Mouse (Mus musculus) sigmoid colon, adult 10 weeks (tissue): ENCODE results near the gene Cog3. TPM values are rescaled to one million over a fixed set of nuclear protein-coding genes. Genes with fewer than 3 reads are reported as not detected.

ENCODE experiments used
- polyA plus RNA-seq: library from polyadenylated mRNA; stranded (reverse); fragments of 350-450 nt; fragmentation: Illumina TruSeq; extraction: RNeasy Lipid Tissue Mini Kit (QIAGEN cat#74804); gene quantifications from one replicate; pipeline ENCODE4 v1.2.3, GENCODE M21; 2014; ENCODE audit warnings: low read depth, low replicate concordance

The Cog3 gene
- 62.7 TPM for polyA plus RNA-seq

DNA sequence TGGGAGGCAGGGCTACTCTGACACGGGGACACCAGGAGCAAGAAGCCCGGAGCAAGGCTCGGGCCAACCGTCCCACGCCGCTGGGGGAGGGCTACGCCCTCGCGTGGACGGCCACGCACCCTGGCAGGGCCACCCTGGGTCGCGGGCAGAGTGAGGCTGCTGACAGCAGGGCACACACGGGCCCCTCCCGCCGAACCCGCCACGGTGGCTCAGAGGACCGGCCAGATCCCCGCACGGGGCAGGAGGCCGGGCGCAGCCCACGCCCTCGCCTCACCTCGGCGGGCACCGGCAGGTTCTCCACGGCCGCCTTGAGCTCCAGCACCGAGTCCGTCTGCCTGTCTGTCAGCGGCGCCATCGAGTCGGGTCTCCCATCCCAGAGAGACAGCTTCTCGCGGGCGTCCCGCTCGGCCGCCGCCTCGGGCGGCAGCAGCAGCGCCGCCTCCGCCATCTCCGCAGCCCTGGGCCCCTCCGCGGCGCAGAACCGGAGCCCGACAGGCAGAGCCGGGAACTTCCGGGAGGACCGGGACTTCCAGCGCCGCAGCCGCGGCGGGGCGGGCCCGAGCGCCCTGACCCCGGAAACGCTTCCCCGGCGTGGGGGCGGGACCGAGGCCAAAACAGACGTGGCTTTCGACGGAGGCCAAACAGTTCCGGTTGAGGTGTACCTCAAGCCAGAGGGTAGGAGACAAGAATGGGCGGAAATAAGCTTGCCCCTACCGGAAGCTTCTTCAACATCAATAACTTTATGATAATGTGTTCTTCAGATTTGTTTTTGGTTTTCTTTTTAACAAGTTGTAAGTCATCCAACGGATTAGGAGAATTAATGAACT, at the start of gene Cog3:
Gene Cog3 (minus strand): TSS at position 527 of the 827 bp plus-strand sequence.

DNA sequence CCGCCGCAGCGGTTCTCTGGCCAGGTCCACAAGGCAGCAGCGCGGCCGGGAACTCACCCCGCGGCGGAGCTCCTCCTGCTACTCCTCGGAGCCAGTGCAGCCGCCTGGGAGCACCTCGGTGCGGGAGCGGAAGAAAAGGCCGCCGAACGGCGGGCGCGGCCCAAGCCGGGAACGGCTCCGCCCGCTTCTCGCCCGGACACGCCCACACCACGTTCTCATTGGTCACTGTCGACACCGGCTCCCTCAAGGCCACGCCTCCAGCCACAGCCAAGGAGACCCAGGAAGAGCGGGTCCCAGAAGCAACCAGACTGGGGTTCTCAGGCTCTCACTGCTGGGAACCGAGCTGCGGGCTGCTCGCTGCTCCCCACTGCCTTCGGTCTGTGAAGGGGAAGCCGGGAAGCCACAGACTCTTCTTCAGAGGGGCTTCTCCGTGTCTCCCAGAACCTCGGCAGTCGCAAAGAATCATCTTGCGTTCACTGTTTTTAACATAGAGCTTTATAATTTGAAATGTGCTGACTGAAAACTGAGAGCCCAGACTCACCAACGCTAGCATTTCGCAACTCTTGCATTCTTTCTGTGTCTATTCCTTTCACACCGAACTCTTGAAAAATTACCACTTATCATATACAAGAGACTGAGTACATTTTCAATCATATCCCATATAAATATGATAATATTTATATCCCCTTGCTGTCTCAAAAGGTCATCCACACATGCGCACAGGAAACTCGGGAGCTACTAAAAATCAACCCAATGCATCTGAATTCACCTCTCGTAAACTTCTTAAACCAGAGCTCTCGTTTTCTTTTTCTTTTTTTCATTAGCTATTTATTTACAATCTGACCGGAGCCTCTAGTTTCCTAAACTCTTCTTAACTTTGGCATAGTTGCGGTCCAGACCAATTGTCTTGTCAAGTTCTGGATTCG, 32.8 kb upstream of the Cog3 start, which contains the start of gene Slc25a30:
Gene Slc25a30 (minus strand): TSS at position 170 of the 926 bp plus-strand sequence.

Other genes starting within 250 kb of the Cog3 start
- not detected for gene Spert, start 161.4 kb downstream of the Cog3 start, polyA plus RNA-seq
- not detected for gene Erich6b, start 112.3 kb downstream of the Cog3 start, polyA plus RNA-seq
- 8.9 TPM for gene Slc25a30, start 32.5 kb upstream of the Cog3 start, polyA plus RNA-seq
- 16,981 TPM for gene Tpt1, start 90.6 kb upstream of the Cog3 start, polyA plus RNA-seq
- gene Kctd4, start 200.5 kb upstream of the Cog3 start, polyA plus RNA-seq: 0.19 TPM